Mouse (Mus musculus): ENCODE results near the gene Zdhhc17. TPM values are rescaled to one million over a fixed set of nuclear protein-coding genes. Genes with fewer than 3 reads are reported as not detected.
A peak's percentile ranks its signal among the peaks of the same experiment; 100 is the strongest.

Zdhhc17 gene
- total RNA-seq (2021) = 33.6 and 45.1 TPM in 2 replicates
- long read RNA-seq, partial matches to known transcripts = 1 of 10 reads
- long read RNA-seq, other reads (novel, unspliced or antisense) = 9 of 10 reads

- peak; percentile 88 for DNase-seq
Measured at GRCm38 (mm10) chr10:111009641-111010479, at the start of gene Zdhhc17. TSS of gene Zdhhc17 (minus strand) at chr10:111010140.

DNA sequence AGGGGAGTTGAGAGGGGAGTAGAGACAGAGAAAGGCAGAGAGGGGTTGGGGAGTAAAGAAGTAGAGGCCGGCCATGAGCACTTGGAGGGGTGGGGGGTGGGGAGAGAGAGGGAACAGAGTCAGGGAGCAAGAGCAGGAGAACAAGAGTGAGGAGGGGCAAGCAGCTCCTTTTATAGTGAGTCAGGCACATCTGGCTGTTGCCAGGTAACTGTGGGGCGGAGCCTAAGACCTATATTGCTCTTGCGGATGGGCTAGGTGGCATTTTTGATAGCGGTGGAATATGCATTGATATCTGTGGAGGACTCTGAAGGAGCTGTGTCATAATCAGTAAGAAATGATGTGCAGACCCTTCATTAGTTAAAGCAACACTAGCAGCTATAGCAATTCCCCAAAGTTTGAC is 45.8 kb upstream of the Zdhhc17 start:
- no peak for DNase-seq

DNA sequence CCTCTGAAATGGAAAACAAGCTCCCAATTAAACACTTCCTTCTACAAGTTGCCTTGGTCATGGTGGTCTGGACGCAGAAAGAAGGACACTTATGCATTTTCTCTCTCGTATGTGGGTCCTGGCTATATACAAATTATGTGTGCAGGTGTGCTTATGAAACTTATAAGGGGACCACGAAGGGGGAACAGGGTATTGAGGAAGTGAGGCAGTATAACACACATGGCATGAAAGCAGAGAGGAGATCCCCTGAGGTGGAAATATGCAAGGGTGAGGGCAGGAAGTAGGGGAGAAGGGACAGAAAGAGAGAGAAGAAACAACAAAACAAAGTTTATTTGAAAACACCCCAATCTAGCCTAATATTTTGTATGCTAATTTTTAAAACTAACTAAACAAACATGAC is 41.7 kb upstream of the Zdhhc17 start:
- DNase-seq = no peak

DNA sequence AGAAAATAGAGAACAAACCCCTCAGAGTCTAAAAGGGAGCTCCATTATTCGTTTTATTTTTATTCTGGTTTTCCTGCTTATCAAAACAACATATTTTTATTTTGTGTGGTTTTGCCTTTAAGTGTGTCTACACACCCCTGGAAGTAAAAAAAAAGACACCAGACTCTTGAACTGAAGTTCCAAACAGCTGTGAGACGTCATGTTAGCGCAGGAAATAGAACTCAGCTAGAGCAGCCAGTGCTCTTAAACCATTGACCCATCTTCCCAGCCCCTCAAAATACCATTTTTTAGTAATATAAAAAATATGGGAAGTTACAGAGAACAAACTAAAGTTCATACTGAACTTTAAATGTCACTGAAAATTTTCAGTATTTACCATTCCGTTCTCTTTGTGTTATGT is 40.6 kb upstream of the Zdhhc17 start:
- no peak for DNase-seq

GRCm38 (mm10) chr10:111050061-111050460 is 40.1 kb upstream of the Zdhhc17 start:
- DNase-seq = no peak

- DNase-seq = no peak
Measured at GRCm38 (mm10) chr10:111047895-111048294, 38.0 kb upstream of the Zdhhc17 start.

GRCm38 (mm10) chr10:111040078-111040656 is 30.2 kb upstream of the Zdhhc17 start:
- DNase-seq = no peak

DNA sequence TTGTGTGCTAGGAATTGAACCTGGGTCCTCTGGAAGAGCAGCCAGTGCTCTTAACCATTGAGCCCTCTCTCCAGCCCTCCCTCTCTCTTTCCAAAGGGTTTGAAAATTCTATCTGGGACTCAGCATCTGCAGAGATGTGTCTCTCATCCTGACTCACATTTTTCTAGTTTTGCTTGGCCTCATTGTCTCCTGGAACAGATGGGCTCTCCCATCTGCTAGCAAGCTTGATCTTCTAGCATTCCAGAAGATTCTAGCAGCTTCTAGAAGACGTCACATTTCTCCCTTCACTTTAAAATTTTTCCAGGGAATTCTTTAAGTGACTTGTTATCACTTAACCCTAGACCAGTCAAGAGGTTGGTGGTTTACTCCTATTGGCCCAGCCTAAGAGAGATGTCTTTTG is 26.9 kb upstream of the Zdhhc17 start:
- DNase-seq = no peak

DNA sequence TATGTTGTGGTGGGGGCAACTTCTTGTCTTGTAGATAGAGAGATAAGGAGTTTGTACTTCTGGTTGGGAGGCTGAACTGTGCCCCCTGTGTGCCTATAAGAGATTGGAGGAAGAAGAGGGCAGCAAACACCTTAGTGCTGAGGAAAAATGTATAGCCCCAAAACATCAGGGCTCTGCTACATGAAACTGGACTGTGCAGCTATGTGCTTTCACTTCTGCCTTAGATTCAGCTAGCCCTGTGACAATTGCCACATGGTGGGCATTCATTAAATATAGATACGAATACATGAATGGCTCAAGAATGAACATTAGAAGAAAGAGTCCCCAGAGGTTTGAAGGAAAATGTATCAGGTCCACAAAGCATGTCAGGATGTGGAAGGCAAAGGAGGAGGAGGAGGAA is 25.2 kb upstream of the Zdhhc17 start:
- no peak for DNase-seq

DNA sequence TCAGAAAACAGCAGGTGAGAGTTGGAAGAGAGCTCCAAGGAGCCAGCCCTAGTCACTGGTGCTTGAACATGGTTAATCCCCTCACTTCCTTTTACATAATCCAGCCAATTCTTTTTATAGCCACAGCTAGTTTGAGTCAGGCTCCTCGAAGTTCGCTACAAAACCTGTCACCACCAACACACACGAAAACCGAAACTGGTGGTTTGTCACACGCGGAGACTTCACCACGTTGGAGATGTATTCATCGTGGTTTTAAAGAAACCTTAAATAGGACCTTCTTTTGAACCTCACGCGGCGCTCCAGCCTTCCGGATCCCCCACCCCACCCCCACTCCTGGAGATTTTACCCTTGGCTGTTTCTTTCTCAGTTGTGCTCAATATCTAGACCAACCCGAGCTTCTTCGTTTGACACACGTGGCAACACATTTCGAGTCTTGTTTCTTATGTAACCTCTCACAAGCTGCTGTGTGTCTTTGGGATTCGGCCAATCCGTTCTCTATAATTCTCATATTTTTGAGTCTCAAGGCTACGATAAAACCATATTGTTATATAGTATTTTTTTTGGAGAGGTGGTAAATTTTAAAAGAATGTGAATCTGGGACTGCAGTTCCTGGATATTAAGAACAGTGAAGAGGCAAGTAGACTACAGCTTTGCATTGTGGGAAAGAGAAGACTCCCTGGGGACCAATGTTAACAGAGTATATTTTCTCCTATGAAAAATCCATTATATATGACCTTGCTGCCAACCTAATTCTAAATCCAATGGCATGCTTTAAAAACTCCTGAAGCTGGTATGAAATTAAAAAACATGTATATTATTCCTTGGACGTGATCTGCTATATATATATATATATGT is 21.8 kb upstream of the Zdhhc17 start:
- DNase-seq = peak; percentile 3

GRCm38 (mm10) chr10:111030845-111031244 is 20.9 kb upstream of the Zdhhc17 start:
- DNase-seq = no peak

DNA sequence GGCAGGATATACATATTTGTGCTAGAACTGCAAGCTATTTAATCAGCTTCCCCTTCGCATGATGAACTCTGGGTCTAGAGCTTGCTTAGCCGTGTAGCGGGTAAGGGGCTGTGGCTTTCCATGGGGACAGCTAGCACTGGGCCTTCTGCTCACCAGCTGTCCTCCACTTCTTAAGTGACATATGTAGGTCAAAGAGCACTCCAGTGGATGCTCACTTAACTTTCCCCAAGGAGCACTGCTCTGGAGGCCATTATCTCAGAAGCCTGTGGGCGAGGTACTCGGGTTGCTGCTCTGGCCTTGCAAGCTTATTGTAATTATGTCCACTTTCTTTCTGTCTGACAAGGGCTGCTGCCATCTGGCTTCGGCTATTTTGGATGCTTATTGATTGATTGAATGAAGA is 16.2 kb upstream of the Zdhhc17 start:
- no peak for DNase-seq

GRCm38 (mm10) chr10:111024746-111025145 is 14.8 kb upstream of the Zdhhc17 start:
- no peak for DNase-seq

DNA sequence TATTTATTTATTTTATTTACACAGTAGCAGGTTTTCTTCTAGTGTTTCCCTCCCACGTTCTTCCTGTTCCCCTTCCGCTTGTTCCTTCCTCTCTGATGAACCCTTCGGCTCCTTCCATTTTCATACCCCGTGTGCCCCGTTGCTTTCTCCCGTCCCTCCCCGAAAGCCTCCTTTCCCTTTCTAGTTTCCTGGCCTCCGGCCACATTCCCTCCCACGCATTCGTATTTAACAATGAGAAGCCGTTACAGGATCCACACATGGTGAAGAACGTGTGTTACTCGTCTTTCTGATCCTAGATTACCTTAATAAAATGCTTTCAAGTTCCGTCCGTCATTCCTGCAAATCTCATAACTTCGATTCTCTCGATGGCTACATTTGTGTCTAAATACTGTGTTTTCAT is 4.5 kb upstream of the Zdhhc17 start:
- DNase-seq = no peak

DNA sequence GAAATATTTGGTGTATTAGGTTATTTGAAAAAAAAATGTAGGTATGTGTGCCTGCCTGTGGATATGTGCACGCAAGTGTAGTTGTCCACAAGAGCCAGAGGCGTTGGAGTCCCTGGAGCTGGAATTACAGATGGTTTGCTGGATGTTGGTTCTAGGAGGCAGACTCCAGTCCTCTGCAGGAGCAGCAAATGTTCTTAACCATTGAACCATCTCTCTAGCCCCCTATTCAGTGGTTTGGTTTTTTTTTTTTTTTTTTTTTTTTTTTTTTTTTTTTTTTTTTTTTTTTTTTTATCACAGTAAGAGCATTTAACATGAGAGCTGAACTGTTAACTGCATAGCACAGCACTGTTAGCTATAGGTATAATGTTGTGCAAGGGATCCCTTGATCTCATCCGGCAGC is 3.3 kb upstream of the Zdhhc17 start:
- DNase-seq = no peak

GRCm38 (mm10) chr10:111012496-111013038 is 2.6 kb upstream of the Zdhhc17 start:
- no peak for DNase-seq

DNA sequence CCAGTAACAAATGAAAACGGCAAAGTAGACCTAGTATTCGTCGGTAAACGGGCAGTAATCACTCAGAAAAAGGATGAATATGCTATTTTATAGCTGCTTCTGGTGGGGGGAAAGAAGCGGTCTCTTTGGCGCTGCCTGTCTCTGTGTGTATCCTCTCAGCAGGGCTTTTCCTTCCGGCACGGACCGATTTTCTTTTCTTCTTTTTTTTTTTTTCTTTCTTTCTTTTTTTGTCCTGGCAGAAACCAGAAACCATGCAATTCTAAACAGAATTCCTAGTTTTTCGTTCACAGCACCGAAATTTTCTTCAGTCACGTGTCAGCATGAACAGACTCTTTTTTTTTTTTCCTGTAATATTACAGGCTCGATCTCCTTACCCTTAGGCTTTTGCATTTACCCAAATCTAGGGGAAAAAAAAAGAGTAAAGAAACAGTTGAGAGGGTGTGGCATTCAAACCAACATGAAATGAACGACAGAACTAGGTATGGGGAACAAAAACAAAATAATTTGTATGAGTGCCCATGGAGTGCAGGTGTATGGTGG is 1.4 kb upstream of the Zdhhc17 start:
- no peak for DNase-seq

DNA sequence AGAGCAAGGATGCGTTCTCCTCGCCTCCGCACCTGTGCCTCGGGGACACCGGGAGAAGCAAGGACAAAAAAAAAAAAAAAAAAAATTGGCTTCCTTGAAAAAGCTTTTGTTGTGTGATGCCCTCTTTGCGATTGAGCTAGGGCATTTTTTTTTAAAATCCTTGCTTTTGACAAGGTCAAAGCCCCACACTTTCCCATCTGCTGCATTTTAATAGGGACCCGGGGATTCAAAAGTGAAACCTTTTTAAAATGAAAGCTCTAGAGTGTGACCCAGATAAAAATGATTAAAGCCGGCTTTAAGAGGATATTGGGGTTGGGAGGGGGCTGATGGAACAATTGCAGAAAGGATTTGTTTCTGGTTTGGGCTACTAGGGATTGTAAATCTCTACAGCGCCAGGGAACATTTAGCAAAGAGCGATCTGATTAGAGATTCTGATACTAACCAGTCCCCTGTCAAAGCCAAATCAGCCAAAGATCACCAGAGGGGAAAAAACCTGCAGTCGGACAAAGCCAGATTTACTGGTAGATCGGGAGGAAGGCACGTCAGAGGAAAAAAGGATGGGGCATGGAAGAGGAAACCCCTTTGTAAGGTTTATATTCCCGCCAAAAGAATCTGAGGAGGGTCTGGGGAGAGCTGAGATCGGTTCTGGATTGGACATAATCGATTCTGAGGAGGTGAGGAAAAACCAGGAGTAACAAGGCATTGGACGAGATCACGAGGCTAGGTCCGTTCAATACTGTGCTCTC is 713 bp upstream of the Zdhhc17 start:
- no peak for DNase-seq

GRCm38 (mm10) chr10:111009113-111009640 is 763 bp downstream of the Zdhhc17 start:
- peak; percentile 9 for DNase-seq

- DNase-seq = no peak
Measured at GRCm38 (mm10) chr10:111007687-111008086, 2.3 kb downstream of the Zdhhc17 start.

Data from adrenal gland, postnatal 25 days (tissue).